Mouse (Mus musculus) right cerebral cortex, postnatal 36 days (tissue): ENCODE measurements around the gene Pde5a.

Experiments used
- DNase-seq, 2 experiments: peaks; one replicate each; pipeline ENCODE4 v3.0.0; 2022; ENCODE audit warnings: low spot score in 2 of 2, mixed read lengths in 1 of 2

The Pde5a gene

DNA sequence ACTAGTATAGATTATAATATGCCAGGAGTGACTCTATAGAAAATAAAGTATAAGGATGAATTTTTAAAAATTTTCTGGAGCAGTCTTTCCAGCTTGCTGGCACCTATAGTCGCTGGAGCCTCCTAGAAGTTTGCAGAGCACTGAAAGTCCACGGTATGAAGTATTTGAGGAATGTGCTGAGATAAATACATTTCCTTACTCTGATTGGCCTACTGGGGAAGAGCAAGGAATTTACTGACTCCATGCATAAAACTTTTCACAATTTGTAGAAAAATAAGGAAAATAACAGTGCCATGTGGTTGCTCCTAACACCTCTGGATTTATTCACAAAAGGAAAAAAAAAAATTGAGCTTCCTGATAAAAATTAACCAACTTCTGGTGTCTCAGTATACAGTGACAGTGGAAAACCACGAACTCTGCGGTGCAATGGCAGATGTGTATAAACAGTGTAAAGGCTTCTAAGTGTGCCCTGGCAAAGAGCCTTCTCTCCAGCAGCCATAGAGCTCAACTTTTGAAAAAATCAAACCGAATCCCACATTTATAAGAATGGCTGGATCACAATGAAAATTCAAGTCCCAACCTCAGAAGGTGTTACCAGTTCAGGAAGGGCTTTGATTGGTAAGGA is 119.8 kb downstream of the Pde5a start:
- no peak for DNase-seq

DNA sequence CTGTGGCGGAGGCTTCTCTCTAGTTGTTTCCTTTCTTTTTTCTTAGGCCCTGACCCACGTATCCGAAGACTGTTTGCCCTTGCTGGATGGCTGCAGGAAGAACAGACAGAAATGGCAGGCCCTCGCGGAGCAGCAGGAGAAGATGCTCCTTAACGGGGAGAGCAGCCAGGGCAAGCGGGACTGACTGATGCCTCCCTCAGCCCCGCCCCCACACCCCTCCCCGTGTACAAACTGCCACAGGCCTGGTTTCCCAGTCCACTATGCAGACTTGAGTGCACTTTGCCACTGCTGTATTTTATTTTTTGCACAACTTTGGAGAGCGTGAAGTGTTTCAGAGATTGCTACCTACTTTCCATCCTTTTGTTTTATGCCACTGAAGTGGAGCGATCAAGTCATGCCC is 126.4 kb downstream of the Pde5a start:
- no peak for DNase-seq

DNA sequence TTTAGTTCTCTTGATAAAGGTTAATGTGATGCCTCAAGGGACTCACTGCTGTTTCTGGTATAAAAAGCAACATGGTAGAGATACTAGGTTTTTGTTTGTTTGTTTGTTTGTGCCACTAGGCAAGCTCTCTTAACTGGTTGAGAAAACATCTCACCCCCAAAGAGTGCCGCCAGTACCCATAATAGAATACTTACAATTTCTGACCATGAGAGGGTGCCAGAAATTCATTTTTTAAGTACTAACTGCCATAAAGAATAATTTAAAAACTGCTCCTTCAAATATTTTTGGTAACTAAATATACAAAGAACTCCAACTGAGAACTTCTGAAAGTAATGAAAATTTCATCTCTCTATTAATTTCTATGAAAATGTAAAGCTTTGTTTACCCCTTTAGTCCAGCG is 131.1 kb downstream of the Pde5a start:
- DNase-seq: no peak

DNA sequence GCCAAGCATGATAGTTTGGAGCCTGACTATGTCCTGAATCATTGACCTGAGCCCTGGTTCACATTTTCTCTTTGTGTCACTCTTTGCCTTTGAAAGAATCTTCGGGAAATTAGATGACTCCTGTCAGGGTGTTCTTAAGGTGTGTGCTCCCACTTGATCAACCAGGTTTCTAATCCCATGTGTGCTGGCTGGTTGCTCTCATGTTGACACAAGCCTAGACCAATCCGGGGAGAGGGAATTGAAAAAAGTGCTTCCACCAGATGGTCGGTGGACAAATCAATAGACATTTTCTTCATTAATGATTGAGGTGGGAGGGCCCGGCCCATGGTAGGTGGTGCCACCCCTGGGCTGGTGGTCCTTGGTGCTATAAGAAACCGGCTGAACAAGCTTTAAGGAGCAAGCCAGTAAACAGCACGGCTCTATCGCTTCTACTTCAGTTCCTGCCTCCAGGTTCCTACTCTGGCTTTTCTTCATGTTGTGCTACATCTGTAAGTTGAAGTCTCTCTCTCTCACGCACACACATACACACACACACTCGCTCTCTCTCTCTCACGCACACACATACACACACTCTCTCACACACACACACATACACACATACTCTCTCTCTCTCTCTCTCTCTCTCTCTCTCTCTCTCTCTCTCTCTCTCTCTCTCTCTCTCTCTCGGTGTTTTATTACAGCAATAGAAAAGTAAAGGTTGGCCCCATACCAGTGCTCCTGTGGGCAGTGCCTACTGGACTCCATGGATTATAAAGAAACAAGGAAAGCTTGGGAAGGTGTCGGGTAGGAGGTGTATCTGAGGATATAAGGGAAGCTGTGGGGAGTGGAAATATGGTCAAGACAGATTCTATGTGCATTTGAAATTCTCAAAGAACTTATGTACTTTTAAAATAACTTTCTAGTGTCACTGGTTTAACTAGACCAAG is 132.1 kb downstream of the Pde5a start:
- no peak for DNase-seq

DNA sequence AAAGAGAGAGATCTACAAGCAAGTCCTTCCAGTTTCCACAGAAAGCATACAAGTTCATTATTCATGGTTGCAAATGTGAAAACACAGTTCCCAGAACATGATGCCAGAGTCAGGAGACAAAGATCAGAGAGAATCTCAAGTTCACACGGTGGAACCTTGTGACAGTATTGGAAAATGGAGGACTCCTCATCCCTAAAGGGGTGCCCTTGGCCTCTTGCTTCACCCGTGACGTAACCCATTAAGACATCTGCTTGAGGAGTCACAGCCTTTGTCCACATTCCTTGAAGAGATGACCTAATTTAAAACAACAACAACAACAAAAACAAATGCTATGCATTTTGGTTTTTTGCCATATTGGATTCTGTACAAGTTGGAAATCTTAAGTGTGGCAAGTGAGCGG is 136.3 kb downstream of the Pde5a start:
- DNase-seq: no peak

DNA sequence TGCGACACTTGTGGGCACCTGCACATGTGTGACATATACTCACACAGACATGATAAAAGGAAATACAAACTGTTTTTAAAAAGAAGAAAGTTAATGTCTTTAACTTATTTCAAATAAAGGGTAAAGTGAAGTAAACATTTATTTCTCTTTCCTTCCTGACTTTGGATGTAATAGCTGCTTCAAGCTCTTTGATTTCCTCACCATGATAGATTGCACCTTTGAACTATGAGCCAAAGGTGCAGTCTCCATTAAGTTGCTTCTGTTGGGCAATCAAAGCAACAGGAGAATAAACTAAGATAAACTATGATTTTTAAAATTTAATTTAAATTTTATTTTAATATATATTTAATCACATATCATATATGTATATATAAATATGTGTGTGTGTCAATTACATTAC is 139.5 kb downstream of the Pde5a start:
- no peak for DNase-seq

DNA sequence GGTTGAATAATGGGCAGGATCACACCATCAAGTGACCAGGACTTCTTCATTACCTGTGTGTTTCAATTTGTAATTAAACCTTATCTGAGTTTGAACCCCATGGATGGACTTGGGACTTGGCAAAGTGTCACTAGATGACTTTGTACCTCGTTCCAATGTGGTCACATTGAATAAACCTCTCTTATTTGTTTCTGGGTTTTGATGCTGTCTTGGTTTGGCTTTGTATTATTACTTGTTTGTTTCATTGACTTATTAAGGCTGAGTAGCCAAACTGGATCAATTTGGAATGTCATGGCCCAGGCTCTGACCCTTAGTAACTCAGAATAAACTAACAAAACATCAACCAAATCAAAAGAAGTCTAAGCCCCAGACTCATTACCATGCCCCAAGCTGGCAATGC is 142.8 kb downstream of the Pde5a start:
- no peak for DNase-seq

DNA sequence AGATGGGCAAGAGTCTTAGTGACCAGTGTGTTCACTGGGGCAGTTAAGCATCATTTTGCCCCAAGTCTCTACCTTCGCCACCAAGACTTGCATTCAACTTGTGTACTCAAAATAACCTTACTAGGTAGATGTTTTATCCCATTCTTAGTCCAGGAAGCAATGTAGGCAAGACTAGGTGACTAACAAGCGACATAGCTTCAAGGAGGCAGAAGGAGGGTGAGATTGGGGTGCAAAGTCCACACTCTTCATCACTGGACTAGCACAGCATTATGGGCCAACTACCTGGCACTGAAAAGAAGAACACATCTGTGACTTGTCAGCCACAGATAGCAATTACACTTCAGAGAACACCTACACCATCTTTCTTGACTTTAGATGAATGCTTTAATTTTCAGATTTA is 148.1 kb downstream of the Pde5a start:
- no peak for DNase-seq

DNA sequence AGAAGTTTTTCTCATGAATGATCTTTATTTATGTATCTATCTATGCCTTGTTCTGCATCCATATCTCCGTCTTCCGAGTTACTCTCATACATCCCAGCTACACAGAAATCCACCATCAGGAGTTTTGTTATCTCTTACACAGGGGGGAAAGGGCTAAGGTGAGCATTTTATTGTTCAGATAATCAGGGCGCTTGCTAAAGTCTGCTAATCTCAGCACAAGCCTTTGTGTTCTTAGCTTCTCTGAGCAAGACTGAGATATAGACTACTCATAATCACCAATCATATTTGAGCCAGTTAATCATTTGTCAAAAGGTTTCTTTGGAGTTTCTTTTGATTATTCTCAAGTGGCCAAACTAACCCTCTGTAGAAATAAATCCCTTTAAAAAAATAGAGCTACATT is 148.8 kb downstream of the Pde5a start:
- DNase-seq: no peak

DNA sequence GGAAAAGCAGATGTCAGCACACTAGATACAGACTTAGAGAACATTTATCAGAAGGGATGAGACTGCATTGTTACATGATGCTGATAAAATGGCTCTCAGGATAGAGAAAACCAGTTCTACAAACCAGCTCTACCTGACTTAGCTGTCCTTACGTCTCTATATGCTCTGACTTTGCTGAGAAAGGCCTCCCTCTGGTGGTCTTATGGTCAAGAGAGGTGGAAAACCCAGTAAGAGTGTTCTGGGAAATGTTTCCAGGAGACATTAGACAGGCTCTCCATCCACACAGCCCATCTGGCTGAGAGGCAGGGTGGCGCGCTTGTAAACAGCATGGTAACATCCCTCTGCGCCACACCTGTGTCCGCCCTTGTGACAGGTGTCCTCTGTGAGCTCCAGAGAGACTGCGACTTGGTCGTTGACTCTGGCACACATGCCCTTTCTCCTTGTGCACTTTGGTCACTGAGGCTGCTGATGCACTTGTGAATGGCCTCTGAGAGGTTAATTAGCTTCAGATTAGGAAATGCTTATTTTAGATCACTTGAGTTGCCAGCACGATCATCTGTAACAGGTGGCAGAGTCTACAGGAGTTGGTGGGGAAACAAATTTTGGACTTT is 150.1 kb downstream of the Pde5a start:
- DNase-seq: no peak

DNA sequence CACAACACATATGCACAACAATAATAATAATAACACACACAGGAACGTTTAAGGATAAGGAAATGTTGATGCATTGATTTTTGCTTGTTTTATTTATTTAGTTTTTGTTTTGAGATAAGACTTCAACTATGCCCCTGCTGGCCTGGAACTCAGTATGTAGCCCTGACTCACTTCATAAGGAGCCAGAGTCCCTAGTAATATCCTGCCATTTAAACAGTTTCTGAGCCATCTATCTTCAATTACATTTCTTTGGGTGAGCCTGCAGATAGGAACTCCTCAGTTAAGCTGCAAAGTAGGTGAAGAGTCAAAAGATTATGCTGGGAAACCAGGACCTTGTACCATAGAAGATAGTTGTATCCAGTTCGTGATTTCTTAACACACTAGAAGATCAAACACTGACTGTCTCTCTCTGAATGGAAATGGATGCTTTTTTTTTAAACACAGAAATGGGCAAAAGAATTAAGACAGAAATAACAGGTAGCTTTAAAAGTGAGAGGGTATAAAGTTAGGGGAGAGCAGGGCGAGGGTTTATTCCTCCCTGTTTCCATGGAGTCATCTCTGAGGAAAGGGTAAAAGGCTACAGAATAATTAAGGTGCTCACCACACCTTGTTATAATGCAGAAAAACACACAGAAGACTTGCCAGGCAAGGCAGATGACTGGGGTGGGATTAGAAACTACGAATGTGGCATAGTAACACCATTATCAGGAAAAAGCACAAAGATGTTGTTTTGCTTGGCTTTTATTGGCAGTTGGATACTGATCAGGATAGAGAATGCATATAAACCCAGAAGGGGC is 159.0 kb downstream of the Pde5a start:
- DNase-seq: no peak

DNA sequence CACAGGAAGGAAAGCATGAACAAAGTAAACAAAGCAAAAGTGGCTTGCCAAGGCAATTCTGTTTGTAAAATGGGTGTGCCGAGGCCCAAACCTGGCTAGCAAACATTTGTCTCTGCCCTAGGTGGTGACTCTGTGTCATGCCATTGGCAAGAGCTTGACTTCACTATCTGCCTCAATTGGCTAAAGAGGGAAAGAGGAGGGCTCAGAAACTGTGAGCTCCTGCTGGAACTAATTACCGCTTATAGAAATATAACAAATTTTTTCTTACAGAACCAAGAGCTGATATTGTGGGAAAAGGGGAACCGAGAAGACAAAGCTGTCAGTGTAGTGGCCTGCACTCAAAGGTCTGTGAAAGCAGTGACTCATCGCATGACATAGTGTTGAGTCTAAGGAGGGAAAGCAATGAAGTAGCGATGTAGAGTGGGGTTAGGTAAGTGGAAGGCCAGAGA is 159.6 kb downstream of the Pde5a start:
- no peak for DNase-seq

DNA sequence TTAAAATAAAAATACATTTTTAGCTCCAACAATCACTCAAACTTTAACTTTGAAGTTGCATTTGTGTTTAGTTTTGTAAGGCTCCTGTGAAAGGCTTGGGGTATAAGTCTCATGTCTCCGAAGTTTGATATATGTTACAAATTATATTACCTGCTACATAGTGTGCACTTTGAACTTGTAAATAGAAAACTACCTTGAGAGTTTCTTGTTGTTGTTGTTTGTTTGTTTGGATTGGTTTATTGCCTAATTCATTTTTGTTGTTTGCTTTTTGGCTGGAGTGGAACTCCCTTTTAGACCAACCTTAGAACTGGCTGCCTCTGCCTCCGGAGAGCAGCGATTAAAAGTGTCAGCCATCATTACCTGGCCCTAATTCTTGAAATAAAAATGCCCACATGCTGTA is 166.0 kb downstream of the Pde5a start, which contains the start of gene Fabp2:
Fabp2 (plus strand) TSS at position 301 of the 400 bp plus-strand sequence.
- no peak for DNase-seq

DNA sequence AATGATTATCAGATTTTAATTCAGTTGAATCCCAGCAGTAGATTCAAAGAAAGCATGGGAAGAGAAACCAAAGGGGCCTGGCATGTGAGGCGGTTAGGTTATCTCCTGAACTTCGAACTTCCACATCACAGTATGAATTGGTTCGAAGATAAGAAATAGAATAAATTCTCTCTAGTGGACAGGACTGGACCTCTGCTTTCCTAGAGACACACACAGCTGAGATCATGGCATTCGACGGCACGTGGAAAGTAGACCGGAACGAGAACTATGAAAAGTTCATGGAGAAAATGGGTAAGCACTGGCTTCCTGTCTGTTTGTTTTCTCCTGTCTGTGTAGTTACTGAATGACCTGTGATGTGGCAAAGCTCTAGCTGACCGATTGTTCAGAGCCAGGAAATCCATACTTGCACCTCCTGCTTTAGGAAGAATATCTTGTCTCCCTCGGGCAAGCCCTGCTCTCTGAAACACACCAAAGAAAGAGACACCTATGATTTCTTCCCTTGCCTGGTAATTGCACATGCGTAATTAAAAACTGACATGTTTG is 166.5 kb downstream of the Pde5a start:
- no peak for DNase-seq

DNA sequence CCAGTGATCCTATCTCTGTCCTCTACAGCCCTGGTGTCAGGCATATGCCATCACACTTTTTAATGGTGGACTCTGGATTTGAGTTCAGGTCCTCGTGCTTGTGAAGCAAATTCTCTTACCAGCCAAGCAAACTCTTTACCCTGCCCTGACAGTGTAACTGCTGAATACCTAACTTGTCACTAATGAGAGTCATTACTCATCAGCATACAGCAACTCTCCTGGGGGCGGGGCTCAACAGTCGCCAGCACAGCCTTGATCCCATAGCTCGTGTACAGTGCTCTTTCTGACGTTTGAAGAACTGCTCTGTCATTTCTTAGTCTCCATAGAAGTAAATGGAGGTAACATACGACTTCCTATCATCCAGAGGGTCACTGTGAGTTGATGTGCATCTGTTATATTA is 169.5 kb downstream of the Pde5a start:
- DNase-seq: no peak

DNA sequence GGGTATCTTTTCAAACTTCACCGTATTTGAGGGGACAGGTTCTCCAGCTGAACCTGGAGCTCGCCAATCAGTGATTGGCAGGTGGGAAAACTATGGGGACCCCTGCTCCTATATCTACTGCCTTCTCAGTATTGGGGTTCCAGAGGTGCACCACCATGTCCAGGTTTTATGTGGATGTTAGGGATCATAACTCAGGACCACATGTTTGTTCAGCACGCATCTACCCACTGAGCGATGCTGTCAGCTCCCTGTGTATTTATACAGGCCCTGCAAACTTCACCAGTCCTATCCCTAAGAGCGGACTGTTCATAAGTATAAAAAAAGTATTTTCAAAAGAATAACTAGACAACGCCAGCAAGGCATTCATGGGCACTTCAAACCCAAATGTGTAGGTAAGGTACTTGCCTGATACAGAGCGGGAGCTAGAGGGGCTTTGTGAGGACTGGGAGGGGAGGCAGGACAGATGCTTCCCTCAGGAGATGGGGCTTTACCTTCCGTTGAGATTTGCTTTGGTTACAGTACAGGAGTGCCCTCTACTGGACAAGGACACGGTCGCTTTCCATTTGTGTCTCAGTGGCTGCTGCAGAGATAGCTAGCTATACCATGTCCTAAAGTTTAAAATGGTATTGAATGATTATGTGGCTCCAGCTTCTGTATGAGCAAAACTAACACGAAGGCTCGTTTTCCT is 175.1 kb downstream of the Pde5a start:
- peak in 1 of 2 experiments; percentile 12 for DNase-seq

DNA sequence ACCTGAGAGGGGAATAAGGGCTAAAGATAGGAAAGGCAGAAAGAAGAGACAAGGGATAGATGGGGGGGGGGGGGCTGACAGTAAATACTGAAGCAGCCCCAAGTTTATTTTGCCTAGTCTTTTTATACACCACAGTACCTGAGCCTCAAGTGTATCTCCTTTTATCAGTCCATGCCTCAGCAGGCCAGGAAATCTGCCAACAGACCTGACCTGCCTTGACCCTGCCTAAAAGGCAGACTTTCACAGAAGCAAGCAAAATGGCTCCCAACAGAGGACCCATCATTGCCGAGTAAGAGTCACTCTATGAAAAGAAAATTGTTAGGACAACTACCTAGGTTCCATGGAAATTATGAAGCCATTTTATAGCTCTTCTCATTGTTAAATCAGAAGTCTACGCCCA is 179.1 kb downstream of the Pde5a start:
- DNase-seq: no peak
